Mouse (Mus musculus) ovary, postnatal 36 days (tissue): ENCODE results near the gene Fndc5.
A peak's percentile ranks its signal among the peaks of the same experiment; 100 is the strongest.

Source experiments
- DNase-seq: peaks from one replicate; pipeline ENCODE4 v3.0.0; 2022; ENCODE audit warnings: low spot score, mixed read lengths

The Fndc5 gene

DNA sequence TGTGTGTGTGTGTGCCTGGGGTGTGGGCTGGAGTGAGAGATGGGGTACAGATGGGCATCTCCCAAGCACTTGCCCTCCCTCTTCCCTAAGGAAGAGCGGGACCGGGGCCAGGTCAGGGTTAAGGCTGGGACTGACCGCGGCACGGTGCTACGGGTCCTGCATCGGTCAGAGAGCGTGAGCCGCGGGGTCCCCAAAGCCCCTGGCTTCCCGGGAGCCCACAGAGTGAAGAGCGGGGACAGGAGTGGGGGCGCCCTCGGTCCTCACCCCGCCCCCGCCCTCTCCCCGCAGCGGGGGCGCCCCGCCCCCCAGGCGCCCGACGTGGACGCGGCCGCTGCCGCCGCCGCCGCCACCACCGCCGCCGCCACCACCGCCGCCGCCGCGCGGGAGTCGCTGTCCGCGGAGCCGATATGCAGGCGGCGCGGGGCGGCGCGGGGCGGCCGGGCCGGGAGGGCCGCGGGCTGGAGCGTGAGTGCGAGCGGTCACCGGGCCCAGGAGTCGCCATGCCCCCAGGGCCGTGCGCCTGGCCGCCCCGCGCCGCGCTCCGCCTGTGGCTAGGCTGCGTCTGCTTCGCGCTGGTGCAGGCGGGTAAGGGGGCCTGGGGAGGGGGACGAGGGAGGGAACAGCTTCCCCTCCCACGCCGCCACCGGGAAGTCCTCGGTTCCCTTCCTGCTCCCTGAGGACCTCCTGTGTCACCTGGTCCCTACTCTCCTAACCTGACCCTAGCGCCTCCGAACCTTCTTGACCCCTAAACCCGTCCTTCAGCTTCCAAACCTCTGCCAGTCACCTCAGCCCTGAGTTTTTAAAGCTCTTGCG lies at the start of gene Fndc5:
Gene Fndc5 (plus strand): TSS at position 421 of the 813 bp plus-strand sequence.
- peak; percentile 41 for DNase-seq

DNA sequence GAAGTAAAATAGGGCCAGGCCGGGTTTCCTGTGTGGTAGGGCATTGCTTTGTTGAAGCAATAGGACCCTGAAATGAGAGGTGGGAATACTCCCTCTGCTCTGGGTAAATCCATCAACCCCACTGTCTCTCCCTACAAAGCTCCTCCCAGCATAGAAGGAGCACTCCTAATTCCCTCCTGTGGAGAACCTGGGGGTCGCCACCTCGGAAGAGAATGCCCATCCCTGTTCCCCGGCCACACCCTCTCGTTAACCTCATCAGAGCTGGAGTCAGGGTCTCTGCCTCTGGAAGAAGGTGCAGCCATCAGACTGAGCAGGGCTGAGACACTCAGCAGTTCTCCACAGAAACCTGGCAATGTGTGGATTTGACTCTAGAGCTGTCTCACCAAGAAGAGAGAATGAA lies 48.9 kb upstream of the Fndc5 start:
- DNase-seq: no peak

DNA sequence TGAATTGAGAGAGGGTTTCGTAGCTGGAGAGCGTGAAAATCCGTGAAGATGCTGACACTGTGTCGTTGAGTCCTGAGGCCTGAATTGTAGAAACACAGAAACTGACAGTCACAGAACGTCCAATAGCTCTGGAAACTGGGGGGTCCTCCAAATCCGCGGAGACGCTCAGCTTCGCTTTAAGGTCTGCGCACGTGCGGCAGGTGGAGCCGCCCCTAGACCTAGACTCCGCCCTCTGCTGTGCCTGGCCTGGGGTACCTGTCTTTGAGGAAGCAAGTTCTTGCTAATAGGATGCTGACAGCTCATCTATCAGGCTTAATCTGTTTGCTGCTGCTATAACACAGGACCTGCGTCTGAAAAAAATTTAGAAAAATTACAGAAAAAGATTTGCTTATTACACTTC lies 41.5 kb upstream of the Fndc5 start:
- DNase-seq: no peak

DNA sequence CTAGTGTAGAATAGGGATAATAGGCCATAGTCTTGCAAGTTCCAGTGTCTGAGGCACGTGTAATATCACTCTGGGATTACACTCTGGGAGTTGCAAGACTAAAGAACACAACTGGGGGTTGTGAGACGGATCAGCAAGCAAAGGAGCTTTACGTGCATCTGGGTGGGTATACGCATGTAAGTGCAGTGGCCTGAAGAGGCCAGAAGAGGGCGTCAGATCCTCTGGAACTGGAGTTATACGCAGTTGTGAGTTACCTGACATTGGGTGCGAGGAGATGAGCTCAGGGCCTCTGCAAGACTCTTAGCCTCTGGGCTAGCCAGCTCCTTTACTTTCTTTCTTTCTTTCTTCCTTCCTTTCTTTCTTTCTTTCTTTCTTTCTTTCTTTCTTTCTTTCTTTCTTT lies 39.8 kb upstream of the Fndc5 start:
- no peak for DNase-seq

DNA sequence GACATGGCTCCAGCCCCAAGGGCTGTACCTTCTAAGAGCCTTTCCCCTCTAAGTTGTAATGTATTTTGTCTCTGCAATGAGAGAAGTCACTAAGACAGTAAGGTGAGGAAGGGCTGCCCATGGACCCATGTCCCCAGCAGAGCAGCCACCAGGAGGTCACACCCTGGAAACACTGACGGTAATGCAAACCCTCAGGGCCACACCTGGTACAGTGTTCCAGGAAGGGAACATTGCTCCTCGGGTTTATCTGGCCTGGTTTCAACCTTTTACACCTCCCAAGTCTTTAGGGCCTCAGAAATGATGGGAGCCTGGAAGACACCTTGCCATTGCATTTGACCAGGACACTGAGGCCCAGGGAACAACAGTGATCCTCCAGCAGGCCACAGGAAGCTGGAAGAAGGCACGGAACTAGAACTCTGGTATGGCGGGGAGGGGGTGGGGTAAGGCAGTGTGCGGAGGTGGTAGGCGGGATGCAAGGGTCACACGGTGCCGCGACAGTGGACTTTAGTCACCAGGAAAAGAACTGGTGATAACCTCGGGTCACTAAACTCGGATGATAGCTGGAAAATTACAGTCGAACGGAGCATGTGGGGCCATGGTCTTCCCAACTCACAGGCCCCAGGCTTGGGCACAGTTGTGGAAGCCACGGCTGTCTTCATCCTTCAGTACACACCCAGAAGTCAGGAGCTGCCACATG lies 34.5 kb upstream of the Fndc5 start:
- DNase-seq: no peak

DNA sequence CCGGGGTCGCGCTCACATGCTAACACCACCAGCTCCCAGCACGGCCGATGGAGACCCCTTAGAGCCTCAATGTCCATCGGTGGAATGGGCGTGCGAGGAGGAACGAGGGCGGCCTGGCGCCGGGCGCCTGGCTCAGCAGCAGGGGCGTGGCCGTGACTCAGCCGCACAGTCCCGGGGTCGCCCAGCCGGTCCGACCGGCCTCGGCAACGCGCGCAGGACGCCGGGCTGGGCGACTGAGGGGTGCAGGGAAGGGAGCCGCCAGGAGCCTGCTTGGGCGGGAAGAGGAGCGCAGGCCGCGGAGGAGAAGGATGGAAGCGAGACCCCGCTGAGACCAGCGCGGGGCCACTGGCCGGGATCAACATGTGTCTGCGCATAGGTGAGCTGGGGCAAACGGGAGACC lies 31.4 kb upstream of the Fndc5 start, which contains the start of gene Tmem54:
Gene Tmem54 (plus strand): TSS at position 193 of the 400 bp plus-strand sequence.
- DNase-seq: peak; percentile 36

DNA sequence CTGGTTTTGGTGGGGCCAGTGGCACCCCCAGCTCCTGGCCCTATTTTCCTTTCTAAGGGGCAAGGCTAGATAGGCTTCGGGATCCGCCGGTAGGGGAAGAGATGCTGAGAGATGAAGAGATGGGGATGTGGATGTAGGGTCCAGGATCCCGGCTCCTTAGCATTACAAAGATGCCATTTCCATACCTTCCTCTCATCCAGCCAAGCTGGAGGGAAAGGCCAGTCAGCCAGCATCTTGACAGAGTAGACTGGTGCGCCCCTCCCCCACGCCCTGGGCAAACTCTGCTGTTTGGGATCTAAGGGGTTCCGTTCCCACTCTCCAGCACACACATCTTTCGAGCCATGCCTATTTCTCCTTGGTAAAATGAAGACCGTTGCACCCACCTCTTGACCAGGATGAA lies 30.7 kb upstream of the Fndc5 start:
- no peak for DNase-seq

DNA sequence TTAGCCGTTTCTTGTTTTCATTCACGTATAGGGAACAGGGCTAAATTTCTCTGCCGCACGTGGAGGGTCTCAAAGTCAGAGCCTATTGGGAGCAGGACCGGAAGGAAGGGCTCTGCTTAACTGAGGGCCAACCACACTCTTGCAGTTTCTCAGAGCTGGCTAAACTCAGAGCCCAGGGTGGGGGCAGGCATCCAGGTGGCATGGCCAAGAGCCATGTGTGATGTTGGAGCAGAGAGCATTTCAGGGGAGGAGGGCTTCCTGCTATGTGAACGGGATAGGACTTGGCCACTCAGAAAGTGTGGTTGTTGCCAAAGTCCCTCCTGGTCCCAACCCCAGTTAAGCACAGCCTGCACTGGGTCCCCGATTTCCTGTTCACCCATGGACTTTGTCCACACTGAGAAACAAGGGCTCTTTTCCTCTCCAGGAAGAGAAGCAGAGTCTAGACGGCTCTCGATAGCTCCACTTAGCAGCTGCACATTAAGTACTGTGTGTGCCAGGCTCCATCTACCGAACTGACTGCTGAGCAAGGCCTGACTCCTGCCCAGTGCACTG lies 29.4 kb upstream of the Fndc5 start:
- no peak for DNase-seq

DNA sequence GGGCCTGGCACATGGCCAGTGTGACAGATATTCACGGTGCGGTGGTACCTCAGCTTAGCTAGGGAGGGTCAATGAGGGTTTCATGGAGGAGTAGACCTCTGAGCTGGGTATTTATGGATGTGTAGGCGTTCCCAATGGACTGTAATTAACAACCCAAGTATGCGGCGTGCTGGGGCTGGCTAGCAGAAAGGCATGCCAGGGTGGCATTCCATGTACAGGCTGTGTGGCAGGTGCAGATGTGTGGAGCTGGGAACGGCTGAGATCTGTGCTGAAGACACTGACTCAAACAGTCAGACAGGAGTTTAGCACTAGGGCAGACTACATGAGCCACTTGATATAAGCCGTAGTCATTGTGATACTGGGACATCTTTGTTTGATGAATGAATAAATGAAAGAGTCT lies 28.2 kb upstream of the Fndc5 start:
- DNase-seq: no peak

DNA sequence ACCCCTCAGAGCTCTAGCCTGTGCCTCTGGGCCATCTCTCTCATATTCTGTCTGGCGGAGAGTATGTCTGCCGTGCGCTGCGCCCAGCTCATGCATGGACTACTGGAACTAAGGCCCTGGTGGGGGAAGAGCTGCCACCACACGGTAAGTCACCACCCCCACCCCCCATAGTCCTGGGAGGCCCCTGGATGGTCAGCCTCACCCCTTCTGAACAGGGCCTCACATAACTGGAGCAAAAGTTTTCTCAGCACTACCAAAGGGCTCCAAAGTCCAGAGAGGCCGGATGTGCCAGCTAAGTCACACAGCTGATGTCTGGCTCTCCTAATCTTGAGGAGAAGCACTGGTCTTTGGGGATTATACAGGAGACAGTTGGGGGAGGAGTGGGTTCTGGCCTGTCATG lies 26.0 kb upstream of the Fndc5 start:
- no peak for DNase-seq

DNA sequence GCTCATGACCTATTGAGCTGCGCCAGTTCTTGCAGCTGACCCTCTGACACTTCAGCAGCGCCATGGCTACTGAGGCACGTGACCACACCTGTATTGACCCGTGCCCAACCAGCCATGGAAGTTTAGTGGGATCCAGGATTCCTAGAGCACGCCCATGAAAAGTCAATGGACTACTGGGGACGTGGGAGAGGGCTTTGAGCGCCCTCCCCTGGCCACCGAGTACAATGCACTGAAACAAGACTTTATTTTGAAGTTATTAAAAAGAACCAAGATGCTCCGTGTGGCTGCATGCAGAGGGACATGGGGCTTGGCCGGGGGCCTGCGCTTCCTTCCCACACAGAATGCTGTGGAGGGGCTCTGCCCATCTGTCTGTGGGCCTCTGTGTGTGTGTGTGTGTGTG lies 25.4 kb upstream of the Fndc5 start:
- DNase-seq: no peak

DNA sequence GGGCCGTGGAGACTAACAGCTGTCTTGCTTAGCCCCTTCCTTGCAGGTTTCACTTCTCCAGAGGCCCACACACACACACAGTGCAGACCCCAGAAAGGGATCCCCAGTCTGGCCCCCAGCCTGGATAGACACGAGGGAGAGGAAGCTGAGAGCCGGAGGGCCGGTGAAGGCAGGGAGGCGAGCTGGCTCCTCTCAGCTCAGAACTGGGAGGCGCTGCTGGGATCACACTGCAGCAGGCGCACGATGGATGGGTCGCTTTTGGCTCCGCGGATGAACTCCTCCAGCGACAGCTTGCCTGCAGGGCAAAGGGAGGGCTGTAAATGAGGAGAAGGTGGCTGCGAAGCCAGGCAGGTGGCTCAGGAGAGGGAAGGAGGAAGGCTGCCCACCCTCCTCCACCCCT lies 24.6 kb upstream of the Fndc5 start:
- DNase-seq: no peak

DNA sequence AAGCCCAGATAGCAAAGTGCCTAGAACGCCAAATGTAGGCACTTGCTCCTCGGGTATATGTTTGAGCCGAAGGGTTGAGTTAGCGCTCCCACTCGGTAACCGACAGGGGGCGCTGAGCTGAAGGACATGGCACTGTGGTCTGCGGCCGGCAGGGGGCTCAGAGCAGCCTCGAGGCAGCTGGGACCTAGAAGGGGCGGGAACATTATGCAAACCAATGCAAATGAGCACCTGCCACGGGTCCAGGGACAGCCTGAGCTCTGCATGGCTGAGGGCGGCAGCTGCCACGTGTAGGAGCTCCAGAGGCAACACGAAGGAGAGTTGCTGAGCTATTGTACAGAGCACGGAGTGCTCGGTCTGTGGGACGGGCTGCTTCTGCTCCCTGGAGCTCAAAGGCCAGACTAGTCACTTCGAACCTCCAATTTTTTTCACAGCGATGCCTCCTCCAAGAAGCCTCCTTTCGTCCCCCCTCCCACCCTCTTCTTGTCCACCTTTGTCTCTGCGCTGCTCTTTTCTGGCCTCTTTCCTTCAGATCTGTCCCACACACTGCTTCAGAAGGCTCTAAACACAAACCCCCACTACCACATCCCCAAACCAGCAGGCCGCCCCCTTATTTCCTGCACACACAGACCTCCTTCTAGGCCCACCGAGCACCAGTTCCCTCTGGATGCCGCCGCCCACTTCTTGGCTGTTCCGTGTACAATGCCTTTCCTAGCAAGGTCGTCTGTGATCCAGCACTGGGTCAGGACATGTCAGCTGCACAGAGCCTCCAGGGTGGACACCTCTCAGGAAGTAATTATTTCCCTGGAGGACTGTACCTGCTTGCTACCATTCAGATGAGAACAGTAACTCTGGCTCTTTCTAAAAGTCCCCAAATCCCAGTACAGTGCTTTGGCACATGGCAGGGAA lies 23.5 kb upstream of the Fndc5 start:
- DNase-seq: peak; percentile 66

DNA sequence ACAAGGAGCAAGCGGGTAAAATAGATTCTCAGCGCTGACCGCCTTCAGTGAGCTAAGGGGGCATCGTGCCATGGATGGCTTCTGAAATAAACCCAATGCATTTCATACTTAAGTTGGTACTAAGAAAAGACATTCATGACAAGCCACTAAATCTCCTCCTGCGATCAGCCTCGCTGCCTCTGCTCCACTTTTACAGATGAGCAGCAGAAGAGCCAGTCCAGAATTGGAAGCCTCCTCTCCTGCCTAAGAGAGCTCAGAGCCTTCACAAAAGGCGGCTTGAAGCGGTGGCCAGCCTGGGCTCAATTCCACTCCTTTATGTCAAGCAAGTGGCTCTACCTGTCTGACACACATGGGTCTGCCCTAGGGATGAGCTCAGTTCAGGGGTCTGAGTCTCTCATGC lies 20.1 kb upstream of the Fndc5 start:
- no peak for DNase-seq

DNA sequence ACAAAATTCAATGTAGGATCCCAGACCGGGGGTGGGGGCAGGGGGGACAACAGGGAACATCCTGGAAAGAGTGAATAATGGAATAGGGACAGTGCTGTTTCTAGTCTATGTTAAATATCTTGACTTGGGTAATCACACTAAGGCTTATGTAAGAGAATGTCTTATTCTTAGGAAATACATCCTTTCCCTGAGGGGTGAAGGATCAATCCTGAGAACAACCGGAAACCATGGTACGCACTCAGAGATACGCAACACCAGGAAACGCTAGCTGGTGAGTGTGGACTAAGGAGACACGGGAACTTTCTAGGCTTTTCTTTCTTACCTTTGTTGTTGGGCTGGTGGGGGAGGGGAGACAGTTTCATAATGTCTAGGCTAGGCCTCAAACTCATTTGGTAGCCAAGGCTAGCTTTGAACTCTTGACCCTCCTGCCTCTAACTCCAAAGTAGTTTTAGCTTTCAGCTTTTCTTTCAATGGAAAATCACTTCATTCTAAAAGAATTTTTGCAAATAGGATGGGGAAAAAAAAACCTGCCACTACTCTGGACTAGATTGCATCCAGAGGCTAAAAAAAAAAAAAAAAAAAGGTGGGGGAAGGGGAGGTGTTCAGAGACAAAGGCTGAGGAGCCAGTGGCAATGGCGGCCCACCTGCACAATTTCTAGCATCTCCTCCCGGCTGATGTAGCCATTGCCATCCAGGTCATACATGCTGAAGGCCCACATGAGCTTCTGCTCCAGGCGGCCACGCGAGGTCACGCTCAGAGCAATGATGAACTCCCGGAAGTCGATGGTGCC lies 18.9 kb upstream of the Fndc5 start:
- DNase-seq: no peak

DNA sequence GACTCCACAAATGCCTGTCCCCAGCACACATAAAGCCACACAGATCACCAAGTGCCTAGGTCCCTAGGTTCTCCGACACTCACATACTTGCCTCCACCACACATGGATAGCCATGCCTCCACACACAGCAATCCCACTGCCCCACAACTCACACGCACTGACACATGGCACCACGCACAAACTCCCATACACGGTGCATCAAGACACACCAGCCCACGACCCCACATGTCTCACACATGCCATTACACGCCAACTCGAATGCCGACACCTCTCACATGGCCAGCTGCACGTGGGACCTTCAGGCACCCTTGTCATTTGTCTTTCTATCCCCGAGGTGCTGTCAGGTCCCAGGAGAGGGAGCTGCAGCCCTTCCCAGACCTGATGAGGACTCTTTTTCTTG lies 17.1 kb upstream of the Fndc5 start:
- DNase-seq: no peak

DNA sequence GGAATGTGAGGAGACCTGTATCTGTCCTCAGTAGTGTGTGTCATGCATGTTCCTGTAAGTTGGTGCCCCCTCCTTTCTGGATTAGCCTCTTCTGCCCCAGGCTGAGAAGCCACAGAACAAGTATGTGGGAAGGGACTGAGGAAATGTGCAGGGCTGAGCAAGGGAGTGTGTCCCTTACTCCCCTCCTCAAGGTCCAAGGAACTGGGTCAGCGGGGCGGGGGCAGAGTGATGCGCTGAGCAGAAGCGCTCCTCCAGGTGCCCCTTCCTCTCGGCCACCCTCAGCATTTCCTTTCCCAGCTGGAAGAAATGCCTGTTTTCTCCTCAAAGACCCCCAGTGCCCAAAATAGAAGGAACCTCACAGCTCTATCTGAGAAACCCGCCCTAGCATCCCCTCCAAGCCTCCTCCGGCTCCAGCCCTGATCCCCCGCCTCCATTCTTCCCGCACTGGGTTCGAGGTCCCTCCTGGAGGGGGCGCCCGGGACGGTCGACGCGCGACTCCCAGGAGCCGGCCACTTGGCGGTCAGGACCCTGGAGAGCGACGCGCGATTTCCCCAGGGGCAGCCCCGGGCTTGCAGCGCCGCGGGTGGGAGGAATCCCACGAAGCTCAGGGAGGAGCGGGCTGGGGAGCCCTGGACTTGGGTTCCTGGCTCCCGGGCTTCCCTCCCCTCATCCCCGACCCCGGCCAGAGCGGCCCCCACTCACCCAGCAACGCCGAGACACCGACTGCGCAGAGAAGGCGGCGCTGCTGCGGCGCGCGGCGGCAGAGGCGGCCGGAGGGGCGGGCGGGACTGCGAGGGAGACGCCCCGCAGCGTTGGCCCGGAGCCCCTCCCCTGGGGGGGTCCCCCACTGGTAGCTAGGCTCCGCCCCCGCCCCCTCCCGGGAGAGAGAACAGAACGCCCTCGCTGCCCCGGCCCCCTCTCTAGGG lies 16.0 kb upstream of the Fndc5 start:
- peak; percentile 81 for DNase-seq

DNA sequence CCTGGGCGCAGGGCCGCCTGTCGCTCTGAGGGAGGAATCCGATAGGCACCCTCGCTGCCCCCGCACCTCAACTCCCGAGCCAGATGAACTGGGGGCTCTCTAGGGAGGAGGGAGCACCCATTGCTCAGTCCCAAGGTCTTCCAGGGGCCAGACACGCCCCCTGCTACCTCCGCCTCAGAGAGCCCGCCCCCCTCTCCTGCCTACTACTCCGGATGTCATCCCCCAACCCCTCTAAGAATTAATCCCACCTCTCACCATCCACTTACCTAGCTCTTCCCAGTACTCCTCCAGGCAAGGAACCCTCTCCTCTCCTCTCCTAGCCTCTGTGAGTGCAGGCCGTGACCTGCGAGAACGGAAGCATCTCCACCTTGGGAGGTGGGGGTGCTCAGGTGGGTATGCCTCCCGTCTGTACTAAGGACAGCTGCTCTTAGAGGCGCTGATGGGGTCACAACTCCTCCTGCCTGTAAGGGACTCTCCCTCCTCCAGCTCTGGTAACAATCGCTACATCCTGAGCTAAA lies 15.2 kb upstream of the Fndc5 start, which contains the start of gene Hpca:
Gene Hpca (minus strand): TSS at position 468 of the 518 bp plus-strand sequence.
- DNase-seq: no peak

DNA sequence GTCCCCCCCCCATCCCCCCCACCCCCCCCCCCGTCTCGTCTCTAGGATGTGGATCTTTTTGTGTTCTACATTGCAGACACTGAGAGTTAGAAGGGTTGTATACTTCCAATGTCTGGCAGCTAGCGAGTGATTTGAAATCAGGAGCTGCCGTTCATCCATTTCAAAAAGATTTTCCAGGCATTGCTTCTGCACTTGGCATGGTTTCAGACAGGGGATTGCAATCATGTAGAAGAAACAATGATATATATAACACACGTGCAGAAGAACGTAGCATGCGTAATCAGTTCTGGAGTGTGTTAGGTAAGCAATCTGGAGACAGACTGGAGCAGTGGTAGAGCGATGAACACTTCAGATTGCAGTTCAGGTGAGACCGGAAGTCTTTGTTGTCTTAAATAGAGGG lies 14.7 kb upstream of the Fndc5 start:
- no peak for DNase-seq

DNA sequence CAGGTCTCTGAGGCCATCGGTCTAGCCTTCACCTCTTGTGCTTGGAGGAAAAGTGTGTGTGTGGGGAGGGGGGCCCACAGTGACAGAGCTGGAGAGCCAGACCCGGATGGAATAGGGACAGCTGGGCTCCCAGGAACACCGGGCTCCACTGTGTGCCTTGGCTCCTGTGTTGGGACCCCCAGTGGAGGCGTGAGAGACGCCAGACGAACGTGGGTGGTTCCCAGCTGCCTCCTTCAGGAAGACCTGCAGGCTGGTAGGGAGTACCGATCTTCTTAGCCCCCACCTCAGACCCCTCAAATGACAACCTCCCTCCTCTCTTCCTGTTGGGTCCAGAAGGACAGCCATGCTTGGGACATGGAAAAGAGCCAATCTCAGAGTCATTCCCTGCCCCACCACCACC lies 14.1 kb upstream of the Fndc5 start:
- DNase-seq: no peak
